Mouse (Mus musculus): Measurements from ENCODE around the gene Pde6h. TPM values are rescaled to one million over a fixed set of nuclear protein-coding genes. Genes with fewer than 3 reads are reported as not detected.

Gene Pde6h
- total RNA-seq, 2 experiments from 2014 or later: not detected

DNA sequence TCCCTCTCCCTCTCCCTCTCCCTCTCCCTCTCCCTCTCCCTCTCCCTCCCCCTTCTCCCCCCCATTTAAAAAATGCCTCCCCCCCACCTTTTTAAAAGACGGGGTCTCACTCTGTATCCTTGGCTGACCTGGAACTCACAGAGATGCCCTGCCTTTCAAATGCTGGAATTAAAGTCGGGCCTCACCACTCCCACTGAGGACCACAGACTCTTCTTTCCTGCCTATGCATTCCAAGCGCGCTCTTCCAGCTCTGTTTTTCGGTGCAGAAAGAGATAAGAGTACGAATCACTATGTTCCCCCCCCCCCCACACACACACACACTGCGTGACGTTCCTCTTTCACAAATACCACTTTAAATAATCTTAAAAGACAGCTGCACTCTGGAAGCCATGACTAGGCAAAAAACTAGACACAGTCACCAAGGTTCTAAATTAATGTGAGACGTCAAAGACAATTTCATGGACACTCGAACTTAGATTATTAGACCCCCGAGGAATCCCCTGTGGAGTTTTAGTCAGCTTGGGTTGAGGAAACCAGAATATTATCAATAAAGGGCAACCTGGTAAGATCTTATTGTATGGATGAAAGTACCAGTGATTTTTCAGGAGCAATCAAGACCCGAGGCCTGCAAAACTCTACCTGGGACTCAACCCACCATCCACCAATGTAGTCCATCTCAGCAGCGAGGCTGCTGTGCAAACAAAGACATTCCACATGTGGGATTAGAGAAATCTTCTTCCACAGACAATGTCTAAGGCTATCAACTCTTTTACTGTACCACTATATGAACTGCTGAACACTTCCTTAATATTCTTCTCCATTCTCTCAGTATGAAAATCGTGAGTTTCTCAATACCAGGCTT is 15.9 kb downstream of the Pde6h start:
- DNase-seq (ENCODE audit: low spot score in 2 of 2): no peak

DNA sequence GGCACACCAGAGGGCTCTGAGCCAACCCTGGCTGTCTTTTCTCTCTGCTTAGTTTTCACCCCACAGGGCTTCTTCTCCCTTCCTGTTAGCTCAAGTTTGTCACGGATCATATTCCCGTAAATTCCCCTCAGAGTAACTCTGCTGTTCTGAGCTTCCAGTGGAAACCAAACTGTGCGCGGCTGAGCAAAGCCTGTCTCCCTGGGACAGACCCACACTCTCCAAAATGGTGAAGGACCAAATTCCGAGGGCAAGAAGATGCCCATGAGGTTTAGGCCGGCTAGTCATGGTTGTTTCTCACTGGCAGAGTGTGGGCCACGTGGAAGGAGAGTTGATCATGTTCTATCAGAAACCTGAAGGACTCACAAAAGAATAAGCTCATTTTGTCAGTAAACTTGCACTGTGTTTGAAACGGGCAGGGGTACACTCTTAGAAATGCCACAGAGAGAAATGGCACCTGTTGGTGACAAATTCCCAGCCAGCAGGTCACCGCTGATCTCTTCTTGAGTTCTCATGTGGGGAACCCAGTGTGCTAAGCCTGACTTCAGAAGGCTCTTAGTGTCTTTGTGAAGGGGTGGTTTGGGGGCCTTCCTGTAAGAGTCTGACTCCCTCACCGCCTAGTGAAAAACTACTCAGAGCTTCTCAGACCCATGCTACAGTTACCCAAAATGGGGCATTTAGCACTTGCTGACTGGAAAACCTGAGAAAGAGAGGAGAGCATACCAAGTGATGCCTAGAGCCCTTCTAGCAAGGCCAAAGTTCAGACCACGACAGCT is 16.7 kb downstream of the Pde6h start:
- no peak for DNase-seq (ENCODE audit: low spot score in 2 of 2)

DNA sequence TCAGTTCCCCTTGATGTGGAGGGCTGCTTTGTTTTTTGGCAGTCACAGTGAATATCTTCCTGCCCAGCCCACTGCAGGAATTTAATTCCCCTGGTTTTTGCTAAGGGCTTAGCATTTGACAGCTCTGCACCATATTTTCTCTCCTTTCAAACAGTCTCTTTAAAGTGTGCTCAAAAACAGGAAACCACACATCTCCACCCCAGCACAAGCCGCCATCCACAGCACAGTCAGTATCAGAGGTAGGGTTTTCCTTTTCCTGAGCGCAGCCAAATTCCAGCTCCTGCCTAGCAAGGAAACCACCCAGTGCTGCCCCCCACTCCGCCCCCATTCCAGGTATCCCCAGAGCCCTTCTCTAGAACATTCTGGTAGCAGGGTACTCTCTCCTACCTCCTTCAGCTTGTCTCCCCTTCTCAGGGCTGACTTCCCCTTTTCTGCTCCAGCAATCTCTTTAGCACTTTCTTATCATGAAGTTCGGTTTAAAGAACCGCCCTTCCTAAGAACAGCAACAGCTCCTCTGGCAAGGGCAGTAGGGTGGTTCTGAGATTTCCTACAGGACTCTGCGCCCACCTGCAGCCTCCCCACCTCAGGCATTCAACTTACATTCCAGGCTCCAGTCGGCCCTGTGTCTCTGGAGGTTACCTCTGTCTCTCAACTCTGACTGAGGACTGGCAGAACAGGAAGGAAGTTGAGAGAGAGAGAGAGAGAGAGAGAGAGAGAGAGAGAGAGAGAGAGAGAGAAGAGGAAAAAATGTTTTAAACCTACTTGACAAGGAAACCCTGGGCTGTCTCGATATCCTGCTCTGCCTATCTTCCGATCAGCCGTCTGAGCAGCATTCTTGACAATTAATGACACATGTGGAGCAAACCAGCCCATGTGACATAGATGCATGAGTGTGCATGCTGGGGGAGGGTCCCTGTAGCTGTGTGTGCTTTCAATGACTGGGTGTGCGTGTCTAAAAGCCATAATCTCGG is 17.7 kb downstream of the Pde6h start, which contains the start of gene Arhgdib:
Gene Arhgdib (minus strand): TSS at position 849 of the 971 bp plus-strand sequence.
- no peak for DNase-seq (ENCODE audit: low spot score in 2 of 2)

DNA sequence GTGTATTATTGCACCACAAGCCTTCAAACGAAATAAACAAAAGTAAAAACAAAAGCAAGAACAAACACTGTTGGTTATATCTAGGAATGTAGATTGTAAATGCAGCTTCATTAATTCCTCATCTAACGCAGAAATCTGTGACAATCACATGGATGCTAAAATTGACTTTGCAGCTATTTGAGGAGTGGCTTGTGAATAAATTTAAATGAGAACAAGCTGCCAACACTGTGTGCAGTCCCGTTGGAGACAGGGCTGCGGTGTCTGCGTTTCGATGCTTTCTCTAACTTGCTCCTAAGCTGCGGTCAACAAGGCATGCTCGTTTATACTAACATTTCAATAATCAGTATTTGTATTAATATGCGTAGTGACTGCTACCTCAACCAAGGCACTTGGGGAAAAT is 18.6 kb downstream of the Pde6h start:
- no peak for DNase-seq (ENCODE audit: low spot score in 2 of 2)

DNA sequence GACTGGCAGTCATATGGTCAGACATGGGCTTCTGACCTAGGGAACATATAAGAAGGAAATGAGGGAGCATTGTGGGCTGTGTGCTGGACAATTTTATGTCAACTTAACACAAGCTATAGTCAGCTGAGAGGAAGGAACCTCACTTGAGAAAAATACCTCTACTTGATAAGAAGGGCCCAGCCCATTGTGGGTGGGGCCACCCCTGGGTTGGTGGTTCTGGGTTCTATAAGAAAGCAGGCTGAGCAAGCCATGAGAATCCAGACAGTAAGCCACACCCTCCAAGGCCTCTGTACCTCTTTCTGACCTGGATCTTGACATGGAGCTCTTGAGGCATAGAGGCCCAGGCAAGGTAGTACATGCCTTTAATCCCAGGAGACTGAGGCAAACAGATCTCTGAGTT is 19.8 kb downstream of the Pde6h start:
- DNase-seq (ENCODE audit: low spot score in 2 of 2): no peak

DNA sequence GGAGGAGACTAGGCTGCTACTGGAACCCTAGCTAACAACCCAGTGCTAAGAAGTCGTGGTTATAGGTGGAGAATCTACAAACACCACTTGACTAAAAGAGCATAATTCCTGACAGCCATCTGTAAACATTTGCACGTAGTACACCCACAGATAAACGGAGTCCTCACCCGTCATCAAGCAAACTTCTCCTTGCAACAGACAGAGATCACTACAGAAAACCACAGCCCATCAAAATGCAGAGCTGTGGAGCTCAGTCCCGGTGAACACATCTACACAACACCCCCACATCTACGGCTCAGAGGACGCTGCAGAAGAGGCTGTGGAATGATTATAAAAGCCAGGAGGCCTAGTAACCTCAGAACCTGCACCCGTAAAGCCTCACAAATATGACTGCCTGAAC is 20.9 kb downstream of the Pde6h start:
- no peak for DNase-seq (ENCODE audit: low spot score in 2 of 2)

DNA sequence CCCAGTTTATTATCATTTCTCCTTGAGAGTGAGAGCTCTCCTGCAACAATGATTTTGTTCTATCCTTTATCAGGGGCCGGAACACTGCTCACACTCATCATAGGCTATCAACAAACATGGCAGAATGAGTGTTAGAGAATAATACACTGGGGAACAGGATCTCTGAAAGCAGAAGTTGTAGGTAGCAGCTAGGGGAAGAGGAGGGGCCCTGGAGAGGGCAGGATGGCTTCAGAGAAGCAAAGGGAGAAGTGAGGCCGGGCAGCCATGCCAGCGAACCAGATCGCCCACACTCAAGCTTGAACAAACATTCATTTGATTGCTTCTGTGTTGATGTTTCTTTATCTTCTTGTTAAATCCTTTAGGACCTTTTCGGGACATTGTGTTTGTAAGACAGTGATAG is 22.6 kb downstream of the Pde6h start:
- DNase-seq (ENCODE audit: low spot score in 2 of 2): no peak

DNA sequence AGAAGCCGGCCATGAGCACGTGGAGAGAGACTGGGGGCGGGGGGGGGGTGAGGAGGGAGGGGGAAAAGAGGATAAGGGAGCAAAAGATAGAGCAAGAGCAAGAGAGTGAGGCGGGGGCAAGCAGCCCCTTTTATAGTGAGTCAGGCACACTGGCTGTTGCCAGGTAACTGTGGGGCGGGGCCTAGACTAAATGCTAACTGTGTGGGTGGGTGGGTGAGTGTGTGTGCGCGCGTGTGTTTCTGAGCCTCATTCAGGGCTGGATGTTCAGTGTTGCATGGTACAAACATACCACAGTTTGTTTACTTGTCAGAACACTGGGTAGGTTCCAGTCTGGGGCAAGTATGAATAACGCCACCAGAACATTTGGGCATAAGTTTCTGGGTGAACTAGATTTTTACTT is 23.3 kb downstream of the Pde6h start:
- DNase-seq (ENCODE audit: low spot score in 2 of 2): no peak

DNA sequence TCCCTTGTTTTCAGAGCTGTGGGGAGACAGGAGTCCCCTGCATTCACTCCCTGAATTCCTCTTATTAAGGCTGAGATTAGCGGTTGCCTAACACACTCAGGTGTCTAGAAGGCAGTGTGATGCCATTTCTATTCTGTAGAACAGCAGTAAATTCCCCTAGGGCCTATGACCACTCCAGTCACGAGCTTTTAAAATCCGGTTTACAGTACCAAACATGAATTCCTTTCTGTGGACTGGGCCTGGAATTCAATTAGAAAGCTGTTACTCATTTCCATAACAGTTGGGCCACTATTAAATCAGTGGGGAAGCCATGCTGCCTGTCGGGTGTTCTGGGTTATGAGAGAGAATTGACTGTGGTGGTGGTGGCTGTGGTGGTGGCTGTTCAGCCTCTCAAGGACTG is 24.1 kb downstream of the Pde6h start:
- DNase-seq (ENCODE audit: low spot score in 2 of 2): no peak

DNA sequence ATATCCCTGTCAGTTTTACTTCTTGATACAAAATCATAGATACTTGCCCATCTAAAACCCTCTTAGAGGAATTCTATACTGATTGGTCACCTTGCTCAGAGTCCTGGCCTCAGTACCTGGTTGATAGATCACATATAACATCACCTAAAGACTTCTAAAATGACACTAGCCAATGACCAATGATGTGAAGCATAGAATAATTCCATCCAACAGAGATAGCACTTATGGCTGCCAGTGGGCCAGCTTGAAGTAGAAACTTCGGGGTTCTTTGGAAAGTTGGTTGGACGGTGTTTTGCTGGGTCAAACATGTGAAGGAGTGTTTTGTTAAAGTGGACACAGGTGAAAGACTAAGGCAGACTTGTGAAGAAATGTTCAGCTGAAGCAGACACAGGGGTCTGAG is 26.5 kb downstream of the Pde6h start:
- DNase-seq (ENCODE audit: low spot score in 2 of 2): no peak

DNA sequence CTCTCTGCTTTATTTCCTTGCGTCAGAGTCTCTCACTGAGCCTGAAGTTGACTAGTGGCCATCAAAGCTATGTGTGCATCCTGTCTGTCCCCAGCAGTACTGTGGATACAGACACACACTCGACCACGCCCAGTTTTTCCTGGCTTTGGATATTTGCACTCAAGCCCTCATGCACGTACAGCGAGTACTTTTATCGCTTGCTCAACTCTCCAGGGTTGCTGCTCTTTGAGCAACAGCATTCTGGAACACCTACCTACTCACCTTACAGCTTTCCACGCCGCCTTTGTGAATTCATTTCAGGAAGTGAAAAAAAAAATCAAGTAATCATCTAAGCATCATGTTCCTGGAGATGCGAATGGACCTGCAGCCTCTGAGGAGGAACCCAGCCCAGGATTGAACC is 29.3 kb downstream of the Pde6h start:
- DNase-seq (ENCODE audit: low spot score in 2 of 2): no peak

DNA sequence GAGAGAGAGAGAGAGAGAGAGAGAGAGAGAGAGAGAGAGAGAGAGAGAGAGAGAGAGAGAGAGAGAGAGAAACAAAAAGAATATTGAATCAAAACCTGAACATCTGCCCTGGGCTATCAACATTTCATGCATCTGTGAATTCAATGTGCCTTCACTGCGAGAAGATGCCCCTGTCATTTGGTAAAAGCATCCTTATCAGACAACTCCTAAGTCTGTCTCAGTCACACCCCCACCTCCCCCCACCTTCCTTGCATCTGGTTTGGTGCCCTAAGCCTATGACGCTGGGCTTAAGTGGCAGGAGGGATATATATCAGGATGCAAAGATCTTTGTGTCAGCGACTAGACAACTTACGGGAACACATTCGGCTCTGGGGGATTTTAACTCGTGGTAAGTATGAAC is 30.6 kb downstream of the Pde6h start:
- no peak for DNase-seq (ENCODE audit: low spot score in 2 of 2)

DNA sequence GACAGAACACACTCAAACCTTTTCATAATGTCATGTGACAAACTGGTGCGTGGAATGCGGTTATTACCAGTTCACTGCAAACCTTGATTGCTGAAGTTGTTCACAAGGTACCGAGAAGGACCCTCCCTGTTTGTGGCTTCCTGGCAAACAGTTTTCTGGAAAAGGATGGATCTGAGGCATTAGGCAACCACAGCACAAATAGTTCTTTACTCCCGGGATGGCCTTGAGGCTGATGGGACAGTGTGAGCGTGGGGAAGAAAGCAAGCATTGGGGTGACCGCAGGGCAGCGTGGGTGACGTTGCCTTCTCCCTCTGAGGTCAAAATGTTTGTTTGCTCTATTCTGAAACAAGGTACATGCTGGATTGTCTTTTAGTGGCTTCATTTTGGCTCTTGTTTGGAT is 31.1 kb downstream of the Pde6h start:
- DNase-seq (ENCODE audit: low spot score in 2 of 2): no peak

DNA sequence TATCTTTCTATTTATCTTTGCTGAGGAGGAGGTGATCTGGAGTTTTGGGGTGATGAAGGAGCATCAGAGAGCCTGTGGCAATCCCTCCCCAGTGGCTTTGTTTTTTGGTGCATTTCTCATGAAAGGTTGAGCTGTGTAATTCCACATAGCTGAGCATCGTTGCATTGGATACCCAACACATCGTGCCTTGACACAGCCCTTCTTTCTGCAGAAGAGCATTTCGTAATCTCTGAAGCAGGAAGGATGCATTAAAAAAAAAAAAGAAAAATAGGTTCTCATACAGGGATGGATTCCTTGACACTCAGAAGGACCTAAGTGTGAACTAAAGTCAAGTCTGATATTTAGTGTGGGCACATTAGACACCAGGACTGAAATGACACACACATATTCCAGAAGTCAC is 31.6 kb downstream of the Pde6h start:
- no peak for DNase-seq (ENCODE audit: low spot score in 2 of 2)

DNA sequence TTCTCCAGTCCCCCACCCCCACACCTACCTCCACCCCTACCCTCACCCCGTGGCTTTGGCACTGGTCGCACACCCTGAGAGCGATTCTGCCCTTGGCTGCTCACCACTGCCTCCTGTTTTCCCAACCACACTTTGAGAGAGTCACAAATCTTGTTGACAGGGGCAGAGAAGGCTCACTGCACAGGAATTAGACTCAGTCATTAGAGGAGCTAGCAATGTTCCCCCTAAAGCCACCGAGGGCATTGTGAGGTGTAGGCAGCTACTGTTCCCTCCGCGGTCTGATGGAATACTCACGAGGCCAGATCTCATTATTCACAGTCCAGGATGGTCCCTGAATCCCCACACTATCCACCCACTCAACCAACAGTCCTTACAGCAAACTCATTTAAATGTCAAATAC is 33.4 kb downstream of the Pde6h start:
- DNase-seq (ENCODE audit: low spot score in 2 of 2): no peak

DNA sequence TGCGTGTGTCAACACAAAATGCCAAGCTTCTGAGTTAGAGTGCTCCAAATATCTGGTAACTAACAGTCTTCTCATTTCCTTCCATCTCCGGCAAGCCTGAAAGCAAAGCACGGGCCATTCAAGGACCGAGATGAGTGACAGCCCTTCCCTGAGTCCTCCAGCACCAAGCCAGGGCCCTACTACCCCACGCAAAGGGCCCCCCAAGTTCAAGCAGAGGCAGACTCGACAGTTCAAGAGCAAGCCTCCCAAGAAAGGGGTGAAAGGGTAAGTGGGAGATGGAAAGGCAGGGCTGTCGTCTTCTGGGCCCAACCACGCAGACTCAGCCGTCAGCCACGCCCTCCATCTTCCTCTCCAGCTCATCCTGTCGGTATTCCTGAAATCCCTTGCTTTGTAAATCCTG is 35.5 kb downstream of the Pde6h start:
- no peak for DNase-seq (ENCODE audit: low spot score in 2 of 2)

DNA sequence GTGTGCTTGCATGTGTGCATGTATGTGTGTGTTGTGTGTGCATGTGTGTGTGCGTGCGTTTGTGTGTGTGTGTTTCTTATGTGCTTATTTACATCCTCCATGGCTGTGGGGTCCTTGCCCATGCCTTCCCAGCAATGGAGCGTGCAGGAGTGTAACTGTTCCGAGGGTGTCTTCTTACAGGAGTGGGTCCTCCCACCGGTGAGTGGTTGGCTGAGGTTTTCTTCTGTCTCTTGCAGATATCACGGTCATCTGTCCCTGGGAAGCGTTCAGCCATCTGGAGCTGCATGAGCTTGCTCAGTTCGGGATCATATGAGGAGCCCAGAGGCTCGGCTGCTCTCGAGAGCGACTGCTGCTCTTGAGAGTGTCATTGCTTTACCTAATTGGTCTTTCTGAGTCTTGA is 39.3 kb downstream of the Pde6h start:
- DNase-seq (ENCODE audit: low spot score in 2 of 2): no peak

DNA sequence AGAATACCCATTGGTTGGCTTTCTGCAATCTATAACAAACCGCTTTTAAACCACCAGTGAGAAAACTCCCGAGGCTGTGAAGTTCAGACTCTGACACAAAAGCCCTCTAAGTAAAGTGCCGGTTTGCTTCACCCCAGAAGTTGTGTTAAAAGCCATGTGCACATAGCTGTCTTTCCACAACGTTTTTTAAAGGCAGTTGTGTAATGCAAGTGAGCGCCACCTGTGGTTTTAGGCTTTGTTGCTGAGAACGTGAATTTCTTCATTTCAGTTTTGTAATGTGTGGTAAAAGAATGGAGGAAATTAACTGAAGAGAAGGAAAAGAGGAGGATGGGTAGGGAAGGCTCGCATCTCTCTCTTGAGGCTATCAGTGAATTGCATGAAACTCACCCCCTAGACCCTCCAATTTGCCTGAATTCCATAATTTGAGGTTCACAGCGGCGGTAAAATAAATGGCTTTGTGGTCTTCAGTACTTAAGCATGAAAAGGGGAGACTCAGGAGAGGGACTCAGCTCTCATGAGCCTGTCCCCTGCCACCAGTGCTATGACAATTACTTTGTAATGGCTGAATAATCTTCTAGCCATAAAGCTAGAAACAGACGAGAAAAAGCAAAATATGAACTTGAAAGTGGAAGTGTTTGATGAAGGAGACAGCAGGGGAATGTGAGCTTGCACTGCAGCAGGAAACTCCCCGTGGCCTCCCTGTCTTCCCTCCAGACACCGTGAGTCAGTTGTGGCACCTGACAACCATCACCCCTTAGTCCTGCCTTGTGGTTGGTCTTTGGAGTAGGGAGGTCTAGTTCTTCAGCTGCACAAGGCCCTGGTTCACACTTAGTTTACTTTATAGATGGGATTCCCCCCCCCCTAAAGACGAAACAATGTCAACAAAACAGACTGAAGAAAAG is 41.2 kb downstream of the Pde6h start:
- no peak for DNase-seq (ENCODE audit: low spot score in 2 of 2)

DNA sequence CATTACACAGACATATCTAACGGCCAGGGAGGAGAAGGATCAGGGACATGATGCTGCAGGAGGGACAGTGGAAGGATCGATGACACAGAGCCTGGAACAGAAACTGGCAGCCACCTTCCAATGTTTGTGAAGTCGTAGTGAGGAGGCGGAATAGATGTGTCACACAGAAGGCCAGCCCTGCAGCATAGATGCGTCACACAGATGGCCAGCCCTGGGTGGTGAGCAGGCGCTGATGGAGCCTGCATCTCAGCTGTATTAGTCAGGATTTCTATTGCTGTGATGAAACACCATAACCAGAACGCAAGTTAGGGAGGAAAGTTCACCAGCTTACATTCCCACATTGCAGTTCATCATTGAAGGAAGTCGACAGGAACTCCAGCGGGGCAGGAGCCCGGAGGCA is 42.3 kb downstream of the Pde6h start:
- DNase-seq (ENCODE audit: low spot score in 2 of 2): no peak

DNA sequence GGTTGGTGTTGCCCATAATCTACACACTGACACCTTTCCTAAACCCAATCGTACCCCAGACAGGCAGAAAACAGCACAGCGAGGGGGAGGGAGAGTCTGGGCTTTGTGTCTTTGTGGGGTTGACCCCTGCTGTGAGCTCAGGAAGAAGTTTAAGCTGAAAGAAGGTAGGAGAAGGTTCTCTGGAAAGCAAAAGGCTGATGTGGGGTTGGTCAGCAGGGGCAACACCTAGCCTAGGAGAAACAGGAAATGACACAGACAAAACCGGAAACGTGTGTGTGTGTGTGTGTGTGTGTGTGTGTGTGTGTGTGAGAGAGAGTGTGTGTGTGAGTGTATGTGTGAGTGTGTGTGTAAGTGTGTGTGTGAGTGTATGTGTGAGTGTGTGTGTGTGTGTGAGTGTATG is 43.8 kb downstream of the Pde6h start:
- DNase-seq (ENCODE audit: low spot score in 2 of 2): no peak

Data from gastrocnemius, postnatal 4 days (tissue).